Mouse (Mus musculus): ENCODE results near the gene Gja5. TPM values are rescaled to one million over a fixed set of nuclear protein-coding genes. Genes with fewer than 3 reads are reported as not detected.

Gja5 gene
- polyA plus RNA-seq, 1 experiment from 2014 or later = 2.5 TPM

Other genes starting within 250 kb of the Gja5 start
- 0.26 and 0.31 TPM in 2 replicates for gene Ankrd35, start 234.6 kb upstream of the Gja5 start, polyA plus RNA-seq (2016; fragmentation: Nextera tagmentation; extraction: Ambion mirVana)
- gene Pias3, start 208.3 kb upstream of the Gja5 start, polyA plus RNA-seq (2016; fragmentation: Nextera tagmentation; extraction: Ambion mirVana) = 10.1 and 11.0 TPM in 2 replicates
- gene Nudt17, start 196.1 kb upstream of the Gja5 start, polyA plus RNA-seq (2016; fragmentation: Nextera tagmentation; extraction: Ambion mirVana) = 1.4 and 1.5 TPM in 2 replicates
- gene Polr3c, start 177.1 kb upstream of the Gja5 start, polyA plus RNA-seq (2016; fragmentation: Nextera tagmentation; extraction: Ambion mirVana) = 30.1 and 30.9 TPM in 2 replicates
- gene Rnf115, start 177.0 kb upstream of the Gja5 start, polyA plus RNA-seq (2016; fragmentation: Nextera tagmentation; extraction: Ambion mirVana) = 38.4 and 40.9 TPM in 2 replicates
- 6.1 and 6.4 TPM in 2 replicates for gene Pdzk1, start 75.4 kb upstream of the Gja5 start, polyA plus RNA-seq (2016; fragmentation: Nextera tagmentation; extraction: Ambion mirVana)
- 0.08 and 0.13 TPM in 2 replicates for gene Cd160, start 75.3 kb upstream of the Gja5 start, polyA plus RNA-seq (2016; fragmentation: Nextera tagmentation; extraction: Ambion mirVana)
- gene Gpr89, start 653 bp downstream of the Gja5 start, polyA plus RNA-seq (2016; fragmentation: Nextera tagmentation; extraction: Ambion mirVana) = 33.5 and 34.5 TPM in 2 replicates
- gene Gja8, start 21.3 kb downstream of the Gja5 start, polyA plus RNA-seq (2016; fragmentation: Nextera tagmentation; extraction: Ambion mirVana) = not detected in 2 replicates